Mouse (Mus musculus): ENCODE measurements around the gene Ccdc63. TPM values are rescaled to one million over a fixed set of nuclear protein-coding genes. Genes with fewer than 3 reads are reported as not detected.
A peak's percentile ranks its signal among the peaks of the same experiment; 100 is the strongest.
"Not testable (repeated sequence)": the region's sequence is repeated elsewhere in the genome, so short reads cannot be mapped to it uniquely, and the experiment has no call there.

Ccdc63 gene
- polyA plus RNA-seq, 1 experiment from 2014 or later = 0.03 TPM

- WGBS = 87% methylated on average over 4 of the region's 4 CpGs
- Histone ChIP-seq H3K4me1 (ENCODE audit: control insufficient read depth, insufficient read depth, low read length) (no peaks in the 10 kb centered on the region), H3K4me3 (ENCODE audit: low read depth, low read length) (no peak overlapping the region), H3K4me2 (no peak overlapping the region), H3K9me3 (ENCODE audit: control insufficient read depth, low read length) (no peaks in the 10 kb centered on the region), H3K9ac (ENCODE audit: low read length) (no peak overlapping the region), H3K36me3 (ENCODE audit: control insufficient read depth, insufficient read depth, low read length) (no peaks in the 10 kb centered on the region), H3K27ac (ENCODE audit: low read depth, low read length) (no peak overlapping the region), H3K27me3 (ENCODE audit: control insufficient read depth, insufficient read depth, low read length) (no peaks in the 10 kb centered on the region)
- ATAC-seq (ENCODE audit: low FRiP score) (no peak), DNase-seq (ENCODE audit: low spot score, missing footprints) (no peak)
Measured at GRCm38 (mm10) chr5:122144825-122145224, 4.2 kb upstream of the Ccdc63 start.

GRCm38 (mm10) chr5:122143543-122143942, 2.9 kb upstream of the Ccdc63 start:
- Histone ChIP-seq H3K9ac (ENCODE audit: low read length) (no peak overlapping the region), H3K27me3 (ENCODE audit: control insufficient read depth, insufficient read depth, low read length) (no peaks in the 10 kb centered on the region), H3K4me1 (ENCODE audit: control insufficient read depth, insufficient read depth, low read length) (no peaks in the 10 kb centered on the region), H3K9me3 (ENCODE audit: control insufficient read depth, low read length) (no peaks in the 10 kb centered on the region), H3K27ac (ENCODE audit: low read depth, low read length) (no peak overlapping the region), H3K4me3 (ENCODE audit: low read depth, low read length) (no peak overlapping the region), H3K4me2 (no peak overlapping the region), H3K36me3 (ENCODE audit: control insufficient read depth, insufficient read depth, low read length) (no peaks in the 10 kb centered on the region)
- DNase-seq (ENCODE audit: low spot score, missing footprints) = no peak
- 92% methylated on average over 15 of the region's 15 CpGs for WGBS
- ATAC-seq (ENCODE audit: low FRiP score) = no peak

- ATAC-seq (ENCODE audit: low FRiP score) = no peak
- H3K36me3 ChIP-seq (ENCODE audit: control insufficient read depth, insufficient read depth, low read length) = no peaks in the 10 kb centered on the region
- no peaks in the 10 kb centered on the region for H3K4me1 ChIP-seq (ENCODE audit: control insufficient read depth, insufficient read depth, low read length)
- H3K4me3 ChIP-seq (ENCODE audit: low read depth, low read length) = no peak overlapping the region
- H3K4me2 ChIP-seq = no peak overlapping the region
- no peaks in the 10 kb centered on the region for H3K27me3 ChIP-seq (ENCODE audit: control insufficient read depth, insufficient read depth, low read length)
- 52% methylated on average over 8 of the region's 8 CpGs for WGBS
- H3K9me3 ChIP-seq (ENCODE audit: control insufficient read depth, low read length) = no peaks in the 10 kb centered on the region
- H3K27ac ChIP-seq (ENCODE audit: low read depth, low read length) = no peak overlapping the region
- peak; percentile 93 for DNase-seq (ENCODE audit: low spot score, missing footprints)
- H3K9ac ChIP-seq (ENCODE audit: low read length) = no peak overlapping the region
Measured at GRCm38 (mm10) chr5:122142230-122142992, 1.8 kb upstream of the Ccdc63 start.

- not testable (repeated sequence) for H3K4me1 ChIP-seq (ENCODE audit: control insufficient read depth, insufficient read depth, low read length); H3K4me3 ChIP-seq (ENCODE audit: low read depth, low read length); H3K27ac ChIP-seq (ENCODE audit: low read depth, low read length); H3K36me3 ChIP-seq (ENCODE audit: control insufficient read depth, insufficient read depth, low read length); H3K27me3 ChIP-seq (ENCODE audit: control insufficient read depth, insufficient read depth, low read length); H3K4me2 ChIP-seq; H3K9me3 ChIP-seq (ENCODE audit: control insufficient read depth, low read length); H3K9ac ChIP-seq (ENCODE audit: low read length); DNase-seq (ENCODE audit: low spot score, missing footprints); ATAC-seq (ENCODE audit: low FRiP score)
- WGBS = 63% methylated on average over 2 of the region's 2 CpGs
Measured at GRCm38 (mm10) chr5:122139771-122140170, 852 bp downstream of the Ccdc63 start.

GRCm38 (mm10) chr5:122138856-122139255, 1.8 kb downstream of the Ccdc63 start:
- Histone ChIP-seq H3K9me3 (ENCODE audit: control insufficient read depth, low read length) (no peaks in the 10 kb centered on the region), H3K27me3 (ENCODE audit: control insufficient read depth, insufficient read depth, low read length) (no peaks in the 10 kb centered on the region), H3K27ac (ENCODE audit: low read depth, low read length) (no peak overlapping the region), H3K4me2 (no peak overlapping the region), H3K4me3 (ENCODE audit: low read depth, low read length) (no peak overlapping the region), H3K9ac (ENCODE audit: low read length) (no peak overlapping the region), H3K4me1 (ENCODE audit: control insufficient read depth, insufficient read depth, low read length) (no peaks in the 10 kb centered on the region), H3K36me3 (ENCODE audit: control insufficient read depth, insufficient read depth, low read length) (no peaks in the 10 kb centered on the region)
- DNase-seq (ENCODE audit: low spot score, missing footprints) (no peak), ATAC-seq (ENCODE audit: low FRiP score) (no peak)
- 78% methylated on average over 15 of the region's 15 CpGs for WGBS

GRCm38 (mm10) chr5:122136508-122137408, 3.9 kb downstream of the Ccdc63 start:
- peak; percentile 72 for DNase-seq (ENCODE audit: low spot score, missing footprints)
- Histone ChIP-seq H3K36me3 (ENCODE audit: control insufficient read depth, insufficient read depth, low read length) (no peaks in the 10 kb centered on the region), H3K9me3 (ENCODE audit: control insufficient read depth, low read length) (no peaks in the 10 kb centered on the region), H3K9ac (ENCODE audit: low read length) (no peak overlapping the region), H3K4me2 (no peak overlapping the region), H3K27me3 (ENCODE audit: control insufficient read depth, insufficient read depth, low read length) (peaks cover 4% of the 10 kb centered on the region; the same call in 1 of the 2 replicates), H3K4me1 (ENCODE audit: control insufficient read depth, insufficient read depth, low read length) (peaks cover 3% of the 10 kb centered on the region; the same call in 1 of the 2 replicates), H3K4me3 (ENCODE audit: low read depth, low read length) (no peak overlapping the region), H3K27ac (ENCODE audit: low read depth, low read length) (no peak overlapping the region)
- no peak for ATAC-seq (ENCODE audit: low FRiP score)
- WGBS = 89% methylated on average over 14 of the region's 14 CpGs

GRCm38 (mm10) chr5:122135290-122135882, 5.2 kb downstream of the Ccdc63 start:
- WGBS = 68% methylated on average over 3 of the region's 3 CpGs
- no peak for ATAC-seq (ENCODE audit: low FRiP score)
- H3K4me2 ChIP-seq = no peak overlapping the region

GRCm38 (mm10) chr5:122134395-122135289, 6.0 kb downstream of the Ccdc63 start:
- H3K4me1 ChIP-seq (ENCODE audit: control insufficient read depth, insufficient read depth, low read length) = peaks cover 4% of the 10 kb centered on the region; the same call in 1 of the 2 replicates
- H3K4me2 ChIP-seq = no peak overlapping the region
- 84% methylated on average over 14 of the region's 14 CpGs for WGBS
- no peak overlapping the region for H3K27ac ChIP-seq (ENCODE audit: low read depth, low read length)
- no peaks in the 10 kb centered on the region for H3K36me3 ChIP-seq (ENCODE audit: control insufficient read depth, insufficient read depth, low read length)
- H3K9me3 ChIP-seq (ENCODE audit: control insufficient read depth, low read length) = no peaks in the 10 kb centered on the region
- ATAC-seq (ENCODE audit: low FRiP score) (no peak), DNase-seq (ENCODE audit: low spot score, missing footprints) (peak; percentile 80)
- no peak overlapping the region for H3K4me3 ChIP-seq (ENCODE audit: low read depth, low read length)
- H3K9ac ChIP-seq (ENCODE audit: low read length) = no peak overlapping the region
- H3K27me3 ChIP-seq (ENCODE audit: control insufficient read depth, insufficient read depth, low read length) = peaks cover 4% of the 10 kb centered on the region; the same call in 1 of the 2 replicates

More at GRCm38 (mm10) chr5:122135290-122135882, 5.2 kb downstream of the Ccdc63 start:
- peaks cover 4% of the 10 kb centered on the region; the same call in 1 of the 2 replicates for H3K27me3 ChIP-seq (ENCODE audit: control insufficient read depth, insufficient read depth, low read length)
- peaks cover 4% of the 10 kb centered on the region; the same call in 1 of the 2 replicates for H3K4me1 ChIP-seq (ENCODE audit: control insufficient read depth, insufficient read depth, low read length)
- H3K4me3 ChIP-seq (ENCODE audit: low read depth, low read length) = no peak overlapping the region
- no peak overlapping the region for H3K27ac ChIP-seq (ENCODE audit: low read depth, low read length)
- H3K9ac ChIP-seq (ENCODE audit: low read length) = no peak overlapping the region
- H3K36me3 ChIP-seq (ENCODE audit: control insufficient read depth, insufficient read depth, low read length) = no peaks in the 10 kb centered on the region
- DNase-seq (ENCODE audit: low spot score, missing footprints) = peak; percentile 8
- no peaks in the 10 kb centered on the region for H3K9me3 ChIP-seq (ENCODE audit: control insufficient read depth, low read length)
